Mouse (Mus musculus) brain, adult 2 months (tissue): Measurements from ENCODE around the gene Mansc4.

Source experiments
- DNase-seq: peaks from one replicate; pipeline ENCODE4 v3.0.0; 2011; ENCODE audit warnings: low read depth, low spot score

Gene Mansc4

DNA sequence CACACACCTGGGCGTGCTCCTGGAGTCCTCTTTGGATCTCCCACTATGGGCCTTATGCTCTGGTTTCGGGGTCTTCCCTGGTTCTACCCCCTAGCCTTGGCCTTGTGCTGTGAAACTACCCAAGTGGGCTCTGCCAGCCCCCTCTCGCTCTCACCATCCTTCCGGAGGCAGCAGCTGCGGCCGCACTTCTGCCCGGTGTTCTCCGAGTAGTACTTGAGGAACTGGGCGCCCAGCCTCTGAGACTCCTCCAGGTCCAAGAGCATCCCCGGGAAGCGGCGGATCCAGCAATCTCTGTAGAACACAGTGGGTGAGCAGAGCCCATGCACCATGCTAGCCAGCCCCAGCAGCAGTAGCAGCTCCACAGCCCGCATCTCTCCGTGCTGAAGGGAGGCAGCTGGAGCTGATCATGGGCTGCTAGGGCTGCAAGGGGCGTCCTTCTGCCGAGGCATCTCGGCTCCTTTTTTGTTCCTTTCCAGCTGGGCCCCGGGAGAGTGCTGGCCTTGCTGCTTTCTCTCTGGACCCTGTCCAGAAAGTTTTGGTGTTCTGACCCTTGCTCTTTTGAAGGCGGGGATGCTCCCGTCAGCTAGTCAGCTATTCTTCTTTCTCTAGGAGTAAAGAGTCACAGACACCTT is at the start of gene Mansc4:
Gene Mansc4, minus strand, starts transcription at position 439 of the 632 bp plus-strand sequence.
- DNase-seq, result peak; percentile 24

DNA sequence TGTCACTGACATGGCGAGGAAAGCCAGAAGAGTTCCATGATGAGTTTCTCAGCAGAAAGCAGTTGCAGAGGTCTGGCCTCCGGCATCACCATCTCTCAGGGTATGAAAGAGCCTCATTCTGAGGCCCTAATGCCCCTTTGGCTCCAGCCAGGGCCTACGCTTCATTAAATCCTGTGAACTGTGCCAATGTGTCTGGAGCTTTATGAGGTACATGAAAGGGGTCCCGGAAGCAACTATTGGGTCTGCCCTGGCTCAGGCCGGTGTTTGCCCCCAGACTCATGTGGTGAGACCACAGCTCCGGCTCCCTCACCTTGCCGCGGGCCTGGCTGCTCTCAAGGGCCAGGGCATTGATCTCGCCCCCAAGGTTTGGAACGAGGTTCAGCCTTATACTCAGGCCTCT is 40.4 kb upstream of the Mansc4 start:
- no peak for DNase-seq

DNA sequence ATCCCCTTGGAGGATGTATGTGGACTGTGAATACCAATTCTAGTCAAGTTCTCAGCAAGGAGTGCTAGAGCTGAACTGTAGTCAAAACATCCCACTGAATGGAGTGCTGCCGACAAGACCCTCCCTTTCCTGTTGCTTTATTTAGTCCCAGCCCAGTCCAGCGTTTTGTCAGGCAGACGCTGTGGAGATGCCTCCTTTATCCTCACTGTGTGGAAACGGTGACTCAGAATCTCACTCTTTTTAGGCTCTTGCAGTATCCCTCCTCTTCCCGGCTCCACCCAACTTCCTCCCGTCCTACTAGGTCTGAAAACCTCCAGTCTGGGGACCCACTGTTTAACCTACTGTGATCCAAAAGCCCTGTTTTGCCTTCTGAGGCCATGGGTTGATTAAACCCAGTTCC is 34.5 kb upstream of the Mansc4 start:
- peak; percentile 73 for DNase-seq

DNA sequence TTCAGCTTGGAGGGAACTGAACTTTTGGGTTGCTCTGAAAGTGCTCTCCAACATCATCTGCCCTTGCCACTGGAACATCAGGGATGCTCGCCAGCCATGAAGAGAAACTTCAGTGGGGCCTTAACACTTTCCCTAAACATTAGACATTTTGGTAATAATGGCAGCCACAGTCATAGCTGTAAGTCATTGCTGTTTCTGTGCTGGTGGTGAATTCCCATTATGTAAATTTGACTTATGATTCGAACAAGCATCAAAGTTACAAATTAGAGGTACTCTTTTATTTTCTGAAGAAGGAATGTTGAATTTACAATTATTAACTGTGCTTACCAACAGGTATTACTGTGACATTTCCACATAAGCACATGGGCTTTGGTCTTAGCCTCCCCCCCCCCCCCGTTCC is 31.4 kb upstream of the Mansc4 start:
- DNase-seq, result no peak

DNA sequence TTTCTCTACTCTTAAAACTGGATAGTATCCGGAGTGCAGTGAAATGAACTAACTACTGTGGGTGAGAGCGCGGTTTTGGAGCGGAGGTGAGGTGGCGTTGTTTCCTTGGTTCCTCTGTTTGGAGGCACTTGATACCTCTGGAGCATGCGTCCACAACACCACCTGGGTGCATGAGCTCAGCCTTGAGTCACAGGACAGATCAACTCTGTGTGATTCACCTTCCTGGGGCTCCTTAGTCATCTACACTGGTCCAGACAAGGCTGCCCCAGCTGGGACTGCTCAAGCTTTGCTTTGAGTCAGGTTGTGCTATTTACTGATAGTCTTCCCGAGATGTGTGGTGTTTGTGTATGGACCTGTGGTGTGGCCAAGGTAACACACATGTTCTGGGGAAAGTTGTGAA is 30.9 kb upstream of the Mansc4 start:
- no peak for DNase-seq

DNA sequence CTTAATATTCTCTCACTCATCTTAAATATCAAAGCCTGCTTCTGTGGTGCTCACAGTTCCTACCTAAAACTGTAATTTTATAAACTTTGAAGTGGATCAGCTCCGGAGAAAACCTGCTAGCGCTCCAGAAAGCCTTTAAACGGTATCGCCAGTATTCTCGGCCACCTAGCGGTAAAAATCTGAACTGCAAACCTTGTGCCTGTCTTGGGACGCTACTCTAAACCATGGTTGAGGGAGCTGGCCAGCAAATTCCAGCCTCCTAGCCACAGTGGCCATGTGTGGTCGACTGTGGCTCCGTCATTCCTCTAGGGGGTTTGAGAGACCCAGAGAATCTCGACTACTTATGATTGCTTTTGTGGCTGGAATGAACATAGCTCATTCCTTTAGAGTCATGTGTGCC is 29.7 kb upstream of the Mansc4 start:
- peak; percentile 85 for DNase-seq

DNA sequence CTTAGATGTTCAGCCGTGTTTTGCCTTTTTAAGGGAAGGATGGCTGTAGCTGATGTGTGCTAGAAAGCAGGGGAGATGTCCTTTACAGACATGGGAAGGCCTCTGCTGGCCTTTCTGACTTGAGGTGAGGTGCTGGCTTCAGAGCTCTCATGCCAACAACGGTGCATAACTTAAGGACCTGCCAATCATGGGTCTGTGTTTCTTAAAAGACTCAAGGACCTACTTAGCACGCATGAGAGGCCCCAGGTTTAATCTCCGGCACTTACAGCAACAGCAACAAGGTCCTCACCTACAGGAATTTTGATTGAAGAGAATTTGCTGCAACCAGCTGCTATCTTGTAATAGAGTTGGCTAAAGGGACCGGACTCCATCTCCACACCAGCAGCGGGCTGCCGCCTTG is 22.5 kb upstream of the Mansc4 start:
- DNase-seq, result no peak

DNA sequence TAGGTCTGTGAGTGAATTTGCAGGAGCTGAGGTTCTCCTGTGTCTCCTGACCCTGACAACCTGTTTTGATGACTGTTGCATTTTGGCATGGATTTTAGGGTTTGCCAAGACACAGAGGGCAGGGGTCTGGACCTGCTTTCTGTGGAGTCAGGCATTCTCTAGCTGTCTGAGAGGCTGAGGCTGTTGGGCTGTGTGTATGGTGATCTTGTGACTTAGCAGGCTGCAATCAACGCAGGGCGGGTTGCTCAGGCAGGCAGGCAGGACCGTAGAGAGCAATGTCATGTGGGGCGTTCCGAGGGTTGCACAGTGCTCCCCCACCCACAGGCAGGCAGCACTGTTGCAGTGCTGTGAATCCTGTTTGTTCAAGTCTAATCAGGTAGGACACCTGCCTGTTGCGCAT is 19.9 kb upstream of the Mansc4 start:
- DNase-seq, result no peak

DNA sequence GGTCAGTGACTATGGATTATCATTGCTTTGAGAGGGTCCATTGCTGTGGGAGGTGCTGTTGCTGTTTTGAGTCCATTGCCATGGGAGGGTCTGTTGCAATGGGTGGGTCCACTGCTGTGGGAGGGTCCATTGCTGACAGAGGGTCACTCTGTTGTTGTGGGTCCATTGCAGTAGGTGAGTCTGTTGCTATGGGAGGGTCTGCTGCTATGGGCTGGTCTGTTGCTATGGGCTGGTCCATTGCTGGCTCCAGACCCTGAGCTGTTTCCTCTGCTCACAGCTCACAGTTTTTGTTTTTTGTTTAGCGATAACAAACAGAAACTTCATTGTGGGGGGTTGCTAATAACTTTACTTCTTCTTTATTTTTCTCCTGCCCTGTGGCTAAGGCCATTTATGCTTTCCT is 18.7 kb upstream of the Mansc4 start:
- DNase-seq, result no peak

DNA sequence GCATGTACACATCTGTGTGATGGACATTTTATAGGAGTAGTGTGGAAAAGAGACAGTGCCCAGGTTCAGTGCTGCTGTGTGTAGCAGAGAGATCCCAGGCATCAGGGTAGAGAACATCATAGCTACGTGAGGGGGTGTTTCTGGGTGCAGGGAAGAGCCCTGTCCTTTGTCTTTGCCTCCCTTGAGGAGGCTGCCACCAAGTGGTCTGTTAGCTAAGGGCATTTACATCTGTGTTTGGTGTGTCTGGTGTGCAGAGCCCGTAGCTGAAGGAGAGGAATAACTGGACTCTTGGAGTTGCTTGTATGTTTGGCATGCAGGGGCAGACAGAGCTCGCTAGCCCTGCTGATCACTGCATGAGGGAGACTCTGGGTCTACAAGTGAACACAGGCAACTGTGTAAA is 15.5 kb upstream of the Mansc4 start:
- no peak for DNase-seq

DNA sequence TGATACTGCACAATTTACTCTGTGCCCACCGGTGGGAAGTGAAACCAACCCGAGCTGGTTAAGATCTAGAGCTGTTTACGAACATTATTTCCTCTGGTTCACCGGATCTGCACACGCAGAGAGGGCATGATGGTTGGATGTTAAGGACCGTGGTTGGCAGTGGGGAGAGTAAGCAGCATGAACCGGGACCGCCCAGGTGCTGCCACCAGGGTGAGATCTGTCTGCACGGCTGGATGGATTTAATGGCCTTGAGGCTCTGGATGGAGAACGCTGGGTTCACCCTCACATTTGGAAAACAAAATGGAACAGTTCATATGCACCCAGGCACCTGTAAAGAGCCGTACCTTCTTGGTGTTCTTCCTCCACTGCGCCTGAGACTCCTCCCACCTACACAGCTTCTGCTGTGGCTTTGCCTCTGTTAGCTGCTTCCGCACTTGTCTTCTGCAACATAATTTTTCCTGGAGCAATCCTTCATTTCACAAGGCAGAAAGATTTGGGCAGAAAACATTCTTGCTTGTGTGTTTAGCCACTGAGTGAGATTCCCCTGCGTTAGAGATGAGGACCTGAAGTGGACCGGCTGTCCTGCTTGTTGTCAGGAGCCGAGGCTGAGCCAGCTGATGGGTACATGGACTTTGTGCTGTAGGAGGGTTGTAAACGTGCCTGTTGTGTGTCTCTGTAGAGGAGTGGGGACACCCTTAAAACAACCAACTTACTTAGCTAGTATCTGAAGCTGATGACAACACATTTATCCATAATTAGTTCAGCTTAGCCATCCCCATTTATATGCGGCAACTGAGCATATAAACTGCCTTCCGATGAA is 12.8 kb upstream of the Mansc4 start:
- DNase-seq, result peak; percentile 54

DNA sequence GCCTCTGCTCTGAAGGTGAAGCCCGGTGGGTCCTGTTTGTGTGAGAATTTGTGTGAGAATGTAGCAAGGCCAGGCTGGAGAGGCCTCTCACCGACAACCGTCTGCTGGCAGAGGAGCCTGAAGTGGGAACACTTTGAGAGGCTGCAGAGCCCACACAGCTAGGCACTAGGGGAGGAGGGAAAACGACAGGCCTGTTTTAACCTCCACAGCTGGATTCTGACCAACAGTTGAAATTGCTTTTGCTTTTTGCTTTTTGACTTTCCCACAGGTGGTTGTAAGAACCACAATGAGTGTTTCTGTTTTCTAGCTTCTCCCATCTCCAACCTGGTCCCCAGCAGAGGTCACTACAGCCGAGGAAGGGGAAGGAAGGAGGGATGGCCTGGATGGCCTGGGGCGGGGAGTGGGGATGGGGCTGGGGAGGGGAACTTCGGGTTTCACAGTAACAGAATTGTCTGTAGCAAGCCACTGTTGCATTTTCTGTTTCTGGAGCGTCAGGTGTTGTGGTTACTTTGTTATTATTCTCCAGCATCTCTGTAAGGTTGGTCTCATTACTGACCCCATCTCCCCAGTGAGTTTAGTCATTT is 10.6 kb upstream of the Mansc4 start:
- DNase-seq, result no peak

DNA sequence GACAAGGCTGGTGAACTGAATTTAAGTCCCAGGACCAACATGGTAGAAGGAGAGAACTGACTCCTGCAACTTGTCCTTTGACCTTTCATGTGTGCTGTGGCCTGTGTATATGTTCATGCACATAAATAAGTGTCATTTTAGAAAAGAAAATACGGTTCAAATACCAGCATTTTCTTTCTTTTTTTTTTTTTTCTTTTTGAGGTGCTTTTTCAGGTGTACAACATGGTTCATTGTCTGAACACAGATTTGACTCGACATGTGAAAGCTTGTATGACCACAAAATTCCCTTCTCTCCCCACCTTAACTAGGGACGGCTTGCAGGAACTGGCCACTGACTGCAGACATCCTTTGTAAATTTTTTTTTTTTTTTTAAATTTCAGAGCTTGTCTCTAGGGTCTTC is 10.1 kb upstream of the Mansc4 start:
- DNase-seq, result no peak

DNA sequence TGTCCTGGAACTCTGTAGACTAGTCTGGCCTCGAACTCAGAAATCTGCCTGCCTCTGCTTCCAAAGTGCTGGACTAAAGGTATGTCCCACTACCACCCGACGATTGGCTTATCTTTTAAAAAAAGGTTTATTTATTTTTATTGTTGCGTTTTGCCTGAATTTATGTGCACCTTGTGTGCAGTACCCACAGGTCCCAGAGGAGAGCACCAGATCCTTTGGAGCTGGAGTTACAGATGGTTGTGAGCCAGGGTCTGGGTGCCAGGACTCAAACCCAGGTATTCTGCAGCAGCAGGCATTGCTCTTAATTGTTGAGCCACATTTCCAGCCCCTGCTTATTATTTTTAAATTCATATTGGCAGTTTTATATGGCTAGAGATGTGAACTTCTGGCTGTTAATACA is 9.3 kb upstream of the Mansc4 start:
- no peak for DNase-seq

DNA sequence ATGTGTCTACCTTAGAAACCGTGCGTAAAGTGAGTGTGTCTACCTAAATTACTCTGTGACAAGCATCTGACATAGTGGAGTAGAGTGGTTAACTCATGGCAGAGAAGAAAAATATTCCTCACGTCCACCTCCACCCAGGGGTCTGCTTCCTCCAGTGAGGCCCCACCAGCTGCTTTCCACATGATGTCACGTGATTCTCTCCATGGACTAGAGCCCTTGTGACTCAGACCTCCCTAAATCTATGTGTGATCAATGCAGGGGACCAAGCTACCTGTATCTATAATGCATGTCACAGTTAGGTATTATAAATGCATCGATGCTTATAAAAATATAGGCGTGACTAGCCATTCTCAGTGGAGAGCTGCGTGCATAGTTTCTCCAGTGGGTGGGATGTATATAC is 7.9 kb upstream of the Mansc4 start:
- DNase-seq, result no peak

DNA sequence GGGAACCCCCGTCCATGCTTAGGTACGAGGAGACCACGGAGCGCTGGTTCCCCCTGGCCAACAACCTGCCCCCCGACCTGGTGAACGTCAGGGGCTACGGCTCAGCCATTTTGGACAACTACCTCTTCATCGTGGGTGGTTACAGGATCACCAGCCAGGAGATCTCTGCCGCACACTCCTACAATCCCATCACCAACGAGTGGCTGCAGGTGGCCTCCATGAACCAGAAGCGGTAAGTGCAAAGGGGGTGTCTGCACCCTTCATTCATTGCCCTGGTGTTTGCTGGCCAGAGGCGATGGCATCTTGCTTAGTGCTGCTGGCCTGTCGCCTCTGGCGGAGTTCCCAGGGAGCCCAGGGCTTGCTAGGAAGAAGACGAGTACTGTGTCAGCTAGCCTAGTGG is 5.3 kb upstream of the Mansc4 start:
- peak; percentile 76 for DNase-seq

DNA sequence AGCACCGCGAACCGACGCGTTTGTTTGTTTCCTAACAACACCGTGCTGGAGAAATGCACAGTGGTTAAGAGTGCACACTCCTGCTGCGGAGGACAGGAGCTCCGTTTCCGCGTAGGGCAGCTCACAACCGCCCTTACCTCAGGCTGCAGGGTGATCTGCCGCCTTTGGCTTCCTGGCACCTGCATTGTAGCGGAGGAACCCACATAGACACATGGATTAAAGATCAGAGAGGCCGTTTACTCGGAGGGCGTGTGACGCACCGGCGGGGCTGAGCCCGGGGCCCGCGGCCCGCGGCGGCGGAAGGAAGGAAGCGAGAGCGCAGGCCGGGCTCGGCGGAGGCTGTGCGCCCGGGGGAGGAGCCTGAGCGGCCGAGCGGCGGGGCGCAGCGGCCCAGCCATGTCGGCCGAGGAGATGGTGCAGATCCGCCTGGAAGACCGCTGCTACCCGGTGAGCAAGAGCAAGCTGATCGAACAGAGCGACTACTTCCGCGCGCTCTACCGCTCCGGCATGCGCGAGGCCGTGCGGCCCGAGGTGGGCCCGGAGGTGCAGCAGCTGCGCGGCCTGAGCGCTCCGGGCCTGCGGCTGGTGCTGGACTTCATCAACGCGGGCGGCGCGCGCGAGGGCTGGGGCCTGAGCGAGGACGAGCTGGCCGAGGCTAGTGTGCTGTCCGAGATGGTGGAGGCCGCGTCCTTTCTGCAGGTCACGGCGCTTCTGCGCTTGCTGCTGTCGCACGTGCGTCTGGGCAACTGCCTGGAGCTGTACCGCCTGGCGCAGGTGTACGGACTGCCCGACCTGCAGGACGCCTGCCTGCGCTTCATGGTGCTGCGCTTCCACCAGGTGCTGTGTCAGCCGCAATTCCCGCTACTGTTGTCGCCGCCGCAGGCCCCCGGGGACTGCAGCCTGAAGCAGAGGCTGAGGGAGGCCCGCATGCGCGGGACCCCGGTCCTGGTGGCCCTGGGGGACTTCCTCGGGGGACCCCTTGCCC is 4.6 kb upstream of the Mansc4 start, which contains the start of gene Klhl42:
Gene Klhl42, plus strand, starts transcription at position 244 of the 985 bp plus-strand sequence.
- DNase-seq, result peak; percentile 87

DNA sequence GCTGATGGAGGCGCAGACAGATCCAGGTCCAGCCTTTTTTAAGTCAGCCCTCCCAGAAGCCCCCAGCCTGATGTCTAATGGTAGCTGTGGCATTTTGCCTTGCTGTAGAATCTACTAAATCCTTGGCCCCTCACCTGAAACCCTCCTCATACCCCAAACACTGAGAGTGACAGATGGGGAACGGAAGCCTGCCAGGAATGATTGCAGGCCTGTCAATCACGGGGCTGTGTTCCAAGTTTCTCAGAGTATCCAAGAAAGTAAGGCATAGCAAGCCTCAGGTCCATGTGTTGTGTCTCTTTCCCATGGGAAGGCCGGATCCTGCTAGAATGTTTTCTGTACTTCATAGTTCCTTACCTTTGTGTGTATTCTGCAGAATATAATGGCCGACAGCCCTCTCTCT is 3.4 kb upstream of the Mansc4 start:
- DNase-seq, result no peak

DNA sequence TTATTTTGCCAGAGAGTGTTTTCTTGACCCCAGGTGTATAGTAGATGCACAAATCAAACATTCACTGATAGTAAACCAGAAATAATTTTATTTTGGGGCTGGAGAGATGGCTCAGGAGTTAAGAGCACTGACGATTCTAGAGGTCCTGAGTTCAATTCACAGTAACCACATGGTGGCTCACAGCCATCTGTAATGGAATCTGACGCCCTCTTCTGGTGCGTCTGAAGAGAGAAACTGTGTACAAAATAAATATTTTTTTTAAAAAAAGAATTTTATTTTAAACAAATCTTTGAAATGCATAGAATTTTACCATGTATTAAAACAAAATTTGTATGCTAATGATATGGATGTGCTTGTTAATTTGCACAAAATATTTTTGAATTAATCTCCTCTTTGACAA is 1.7 kb upstream of the Mansc4 start:
- DNase-seq, result no peak

DNA sequence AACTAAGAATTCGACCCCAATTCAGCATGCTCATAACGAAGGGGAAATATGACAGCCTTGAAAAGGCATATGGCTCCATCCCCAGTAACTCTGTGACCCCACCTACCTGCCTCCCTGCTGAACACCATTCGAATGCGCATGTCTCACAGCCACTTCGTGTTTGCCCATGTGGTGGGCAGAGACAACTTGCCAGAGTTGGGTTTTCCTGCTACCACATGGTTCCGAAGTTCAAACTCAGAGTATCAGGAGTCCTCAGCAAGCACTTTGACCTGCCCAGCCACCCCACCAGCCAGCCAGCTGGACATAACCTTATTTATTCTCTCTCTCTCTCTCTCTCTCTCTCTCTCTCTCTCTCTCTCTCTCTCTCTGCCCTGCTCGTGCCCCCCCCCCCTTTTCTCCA is 904 bp upstream of the Mansc4 start:
- DNase-seq, result no peak

DNA sequence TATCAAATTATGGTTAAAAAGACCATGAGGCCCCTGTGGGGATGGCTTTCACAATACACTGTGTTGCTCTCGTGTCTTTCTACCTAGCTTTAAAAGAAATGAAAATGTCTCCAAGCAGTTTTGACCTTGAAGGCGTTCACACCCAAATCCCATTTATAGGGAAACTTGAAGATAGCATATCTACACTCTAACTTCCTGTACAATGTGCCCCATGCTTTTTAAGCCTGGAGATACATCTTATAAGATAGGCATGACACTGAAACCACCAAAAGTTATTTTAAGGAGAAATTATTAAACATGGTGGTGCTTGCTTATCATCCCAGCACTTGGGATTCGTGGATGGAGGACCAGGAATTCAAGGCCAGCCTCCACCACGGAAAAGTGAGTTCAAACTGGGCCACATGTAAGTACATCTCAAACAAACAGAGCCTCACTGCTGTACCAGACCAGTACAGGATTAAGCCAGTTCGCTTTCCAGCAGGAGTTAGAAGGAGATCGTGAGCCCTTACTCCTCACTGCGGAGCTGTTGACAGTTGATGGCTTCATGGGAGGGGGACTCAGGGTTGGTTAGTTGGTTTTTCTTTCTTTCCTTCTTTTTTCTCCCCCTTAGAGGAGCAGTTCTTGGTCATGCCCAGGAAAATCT is 1.3 kb downstream of the Mansc4 start:
- DNase-seq, result no peak
